Mouse (Mus musculus) ovary, postnatal 36 days (tissue): ENCODE measurements around the gene Krt88.

ENCODE experiments used
- DNase-seq: peaks from one replicate; pipeline ENCODE4 v3.0.0; 2022; ENCODE audit warnings: low spot score, mixed read lengths

Krt88 gene

GRCm38 (mm10) chr15:101447444-101447843, at the start of gene Krt88:
Krt88 (plus strand) TSS chr15:101447744.
- DNase-seq = no peak

- no peak for DNase-seq
Observed at GRCm38 (mm10) chr15:101398269-101398668, 49.3 kb upstream of the Krt88 start.

GRCm38 (mm10) chr15:101410775-101411174, 36.8 kb upstream of the Krt88 start, which contains the start of gene Krt7:
Krt7 (plus strand) TSS chr15:101411043.
- DNase-seq = no peak

GRCm38 (mm10) chr15:101412188-101412587, 35.4 kb upstream of the Krt88 start:
- DNase-seq = peak; percentile 47

GRCm38 (mm10) chr15:101413916-101414635, 33.5 kb upstream of the Krt88 start:
- no peak for DNase-seq

- DNase-seq = no peak
Observed at GRCm38 (mm10) chr15:101414807-101415565, 32.6 kb upstream of the Krt88 start.

- no peak for DNase-seq
Observed at GRCm38 (mm10) chr15:101418950-101419349, 28.6 kb upstream of the Krt88 start.

- DNase-seq = no peak
Observed at GRCm38 (mm10) chr15:101420903-101421302, 26.6 kb upstream of the Krt88 start.

- no peak for DNase-seq
Observed at GRCm38 (mm10) chr15:101424914-101425313, 22.6 kb upstream of the Krt88 start.

GRCm38 (mm10) chr15:101436611-101437010, 10.9 kb upstream of the Krt88 start:
- DNase-seq = no peak

GRCm38 (mm10) chr15:101438555-101438954, 9.0 kb upstream of the Krt88 start, which contains the start of gene Krt87:
Krt87 (minus strand) TSS chr15:101438804.
- no peak for DNase-seq

- no peak for DNase-seq
Observed at GRCm38 (mm10) chr15:101440837-101441236, 6.7 kb upstream of the Krt88 start.

GRCm38 (mm10) chr15:101446572-101446971, 972 bp upstream of the Krt88 start:
- peak; percentile 43 for DNase-seq

- peak; percentile 78 for DNase-seq
Observed at GRCm38 (mm10) chr15:101453093-101453736, 5.7 kb downstream of the Krt88 start.

GRCm38 (mm10) chr15:101454774-101455173, 7.2 kb downstream of the Krt88 start:
- no peak for DNase-seq

- DNase-seq = no peak
Observed at GRCm38 (mm10) chr15:101455292-101455691, 7.7 kb downstream of the Krt88 start.

- no peak for DNase-seq
Observed at GRCm38 (mm10) chr15:101455891-101456290, 8.3 kb downstream of the Krt88 start.

- no peak for DNase-seq
Observed at GRCm38 (mm10) chr15:101458361-101458930, 10.9 kb downstream of the Krt88 start.

- DNase-seq = no peak
Observed at GRCm38 (mm10) chr15:101459283-101459682, 11.7 kb downstream of the Krt88 start.

GRCm38 (mm10) chr15:101463651-101464050, 16.1 kb downstream of the Krt88 start, which contains the start of gene Krt81:
Krt81 (minus strand) TSS chr15:101463751.
- no peak for DNase-seq

GRCm38 (mm10) chr15:101469093-101469492, 21.5 kb downstream of the Krt88 start:
- DNase-seq = no peak

- DNase-seq = peak; percentile 45
Observed at GRCm38 (mm10) chr15:101472952-101473528, 25.5 kb downstream of the Krt88 start, which contains the start of gene Krt86. Krt86 (plus strand) TSS chr15:101473478.
